Mouse (Mus musculus) bone marrow macrophage, adult 2 months (primary cell): Measurements from ENCODE around the gene Wdr1. TPM values are rescaled to one million over a fixed set of nuclear protein-coding genes. Genes with fewer than 3 reads are reported as not detected.

Source experiments
- H3K27ac ChIP-seq: 2 replicates; pipeline ENCODE4 v1.5.1; 2012; ENCODE audit warnings: low read depth, low read length; ENCODE audit not compliant: insufficient read depth
- H3K4me1 ChIP-seq: 2 replicates; pipeline ENCODE4 v1.6.1; 2012; ENCODE audit warnings: low read length; ENCODE audit not compliant: control insufficient read depth, insufficient read depth
- H3K4me3 ChIP-seq: 2 replicates; pipeline ENCODE4 v1.5.1; 2012; ENCODE audit warnings: mild to moderate bottlenecking, low read length, moderate library complexity; ENCODE audit not compliant: insufficient read depth
- CTCF ChIP-seq: IDR thresholded peaks from 2 replicates; pipeline ENCODE4 v1.5.1; 2012; ENCODE audit warnings: low read depth, mild to moderate bottlenecking, low read length, moderate library complexity
- POLR2A ChIP-seq: IDR thresholded peaks from 2 replicates; pipeline ENCODE4 v1.6.1; 2012; ENCODE audit warnings: mild to moderate bottlenecking, low read depth, low read length, borderline replicate concordance
- polyA plus RNA-seq: library from polyadenylated mRNA; stranded (reverse); fragments of >200 nt; gene quantifications from 2 replicates; pipeline ENCODE4 v1.2.4, GENCODE M21; 2012; ENCODE audit not compliant: missing spikeins, insufficient read depth, insufficient read length

Gene Wdr1
- polyA plus RNA-seq, 1 experiment, result 216 TPM

GRCm38 (mm10) chr5:38483518-38484110 lies 79.4 kb downstream of the Wdr1 start:
- H3K27ac ChIP-seq, result 0 out of 2 replicates have a peak overlapping the region, but pooled peaks have one; percentile 11
- peaks cover 35% of the 10 kb centered on the region for H3K4me1 ChIP-seq
- no peak overlapping the region for H3K4me3 ChIP-seq
- TF ChIP-seq POLR2A (no peak), CTCF (no peak)

- Histone ChIP-seq H3K4me3 (no peak overlapping the region), H3K4me1 (peaks cover 35% of the 10 kb centered on the region), H3K27ac (peak overlapping the region; percentile 91)
- TF ChIP-seq CTCF (no peak), POLR2A (no peak)
Observed at GRCm38 (mm10) chr5:38480822-38481707, 82.0 kb downstream of the Wdr1 start.

- no peak for TF ChIP-seq POLR2A
- no peak for TF ChIP-seq CTCF
- H3K4me3 ChIP-seq, result peak overlapping the region; percentile 79
- peak overlapping the region; percentile 91 for H3K27ac ChIP-seq
- peaks cover 35% of the 10 kb centered on the region for H3K4me1 ChIP-seq
Observed at GRCm38 (mm10) chr5:38479908-38480725, 82.9 kb downstream of the Wdr1 start.

DNA sequence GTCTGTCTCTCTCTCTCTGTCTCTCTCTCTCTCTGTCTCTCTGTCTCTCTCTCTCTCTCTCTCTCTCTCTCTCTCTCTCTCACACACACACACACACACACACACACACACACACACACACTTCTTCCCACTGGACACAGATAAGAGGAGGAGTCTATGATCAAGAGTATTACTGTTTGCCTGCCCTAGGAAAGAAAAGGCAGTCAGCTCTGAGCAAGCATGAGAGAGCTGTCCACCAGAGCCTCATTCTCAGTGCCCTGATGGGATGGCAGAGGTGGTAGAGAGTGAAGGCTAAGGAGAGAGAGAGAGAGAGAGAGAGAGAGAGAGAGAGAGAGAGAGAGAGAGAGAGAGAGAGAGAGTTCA lies 83.5 kb downstream of the Wdr1 start:
- H3K4me1 ChIP-seq, result peaks cover 33% of the 10 kb centered on the region
- H3K27ac ChIP-seq, result peak overlapping the region; percentile 91
- H3K4me3 ChIP-seq, result peak overlapping the region; percentile 79

- TF ChIP-seq POLR2A, result no peak
- no peak for TF ChIP-seq CTCF
- Histone ChIP-seq H3K27ac (peak overlapping the region; percentile 42), H3K4me1 (peaks cover 28% of the 10 kb centered on the region), H3K4me3 (peak overlapping the region; percentile 79)
Observed at GRCm38 (mm10) chr5:38479027-38479426, 84.0 kb downstream of the Wdr1 start.

- peaks cover 18% of the 10 kb centered on the region for H3K4me1 ChIP-seq
- no peak overlapping the region for H3K4me3 ChIP-seq
- TF ChIP-seq CTCF, result no peak
- TF ChIP-seq POLR2A, result no peak
- no peak overlapping the region for H3K27ac ChIP-seq
Observed at GRCm38 (mm10) chr5:38477731-38478445, 85.1 kb downstream of the Wdr1 start.

GRCm38 (mm10) chr5:38476861-38477565 lies 86.0 kb downstream of the Wdr1 start:
- no peak for TF ChIP-seq CTCF
- no peak for TF ChIP-seq POLR2A
- H3K4me3 ChIP-seq, result no peak overlapping the region
- H3K27ac ChIP-seq, result no peak overlapping the region
- peaks cover 10% of the 10 kb centered on the region for H3K4me1 ChIP-seq

Other genes starting within 250 kb of the Wdr1 start
- not detected in 2 replicates for gene Drd5, start 243.9 kb downstream of the Wdr1 start, polyA plus RNA-seq
- 15.0 and 17.9 TPM in 2 replicates for gene Slc2a9, start 60.1 kb downstream of the Wdr1 start, polyA plus RNA-seq
- 2.5 and 2.9 TPM in 2 replicates for gene Zfp518b, start 121.6 kb upstream of the Wdr1 start, polyA plus RNA-seq